Mouse (Mus musculus): ENCODE measurements around the gene Sytl1.

The Sytl1 gene

GRCm38 (mm10) chr4:133262882-133263281, at the start of gene Sytl1:
Sytl1 (minus strand) TSS chr4:133263113.
- no peak for DNase-seq (ENCODE audit: low read depth)

- peak; percentile 56 for DNase-seq (ENCODE audit: low read depth)
Observed at GRCm38 (mm10) chr4:133309948-133310347, 47.0 kb upstream of the Sytl1 start.

GRCm38 (mm10) chr4:133307331-133307730, 44.4 kb upstream of the Sytl1 start:
- DNase-seq (ENCODE audit: low read depth): peak; percentile 49

GRCm38 (mm10) chr4:133305825-133306224, 42.9 kb upstream of the Sytl1 start:
- no peak for DNase-seq (ENCODE audit: low read depth)

GRCm38 (mm10) chr4:133304770-133305169, 41.9 kb upstream of the Sytl1 start:
- DNase-seq (ENCODE audit: low read depth): no peak

- no peak for DNase-seq (ENCODE audit: low read depth)
Observed at GRCm38 (mm10) chr4:133302668-133303067, 39.8 kb upstream of the Sytl1 start.

- DNase-seq (ENCODE audit: low read depth): no peak
Observed at GRCm38 (mm10) chr4:133301802-133302201, 38.9 kb upstream of the Sytl1 start.

- no peak for DNase-seq (ENCODE audit: low read depth)
Observed at GRCm38 (mm10) chr4:133300421-133300820, 37.5 kb upstream of the Sytl1 start.

GRCm38 (mm10) chr4:133299701-133300100, 36.8 kb upstream of the Sytl1 start:
- DNase-seq (ENCODE audit: low read depth): no peak

GRCm38 (mm10) chr4:133298516-133299365, 35.8 kb upstream of the Sytl1 start:
- DNase-seq (ENCODE audit: low read depth): no peak

GRCm38 (mm10) chr4:133297801-133298238, 34.9 kb upstream of the Sytl1 start:
- DNase-seq (ENCODE audit: low read depth): peak; percentile 41

GRCm38 (mm10) chr4:133297360-133297759, 34.4 kb upstream of the Sytl1 start:
- no peak for DNase-seq (ENCODE audit: low read depth)

- no peak for DNase-seq (ENCODE audit: low read depth)
Observed at GRCm38 (mm10) chr4:133294084-133294483, 31.2 kb upstream of the Sytl1 start.

GRCm38 (mm10) chr4:133292901-133293843, 30.3 kb upstream of the Sytl1 start:
- DNase-seq (ENCODE audit: low read depth): no peak

GRCm38 (mm10) chr4:133292405-133292804, 29.5 kb upstream of the Sytl1 start:
- DNase-seq (ENCODE audit: low read depth): no peak

- DNase-seq (ENCODE audit: low read depth): no peak
Observed at GRCm38 (mm10) chr4:133291255-133291654, 28.3 kb upstream of the Sytl1 start.

- DNase-seq (ENCODE audit: low read depth): no peak
Observed at GRCm38 (mm10) chr4:133286476-133287077, 23.7 kb upstream of the Sytl1 start.

- no peak for DNase-seq (ENCODE audit: low read depth)
Observed at GRCm38 (mm10) chr4:133285950-133286349, 23.0 kb upstream of the Sytl1 start.

- DNase-seq (ENCODE audit: low read depth): no peak
Observed at GRCm38 (mm10) chr4:133285299-133285698, 22.4 kb upstream of the Sytl1 start.

- no peak for DNase-seq (ENCODE audit: low read depth)
Observed at GRCm38 (mm10) chr4:133282656-133283055, 19.7 kb upstream of the Sytl1 start.

GRCm38 (mm10) chr4:133281951-133282481, 19.1 kb upstream of the Sytl1 start:
- DNase-seq (ENCODE audit: low read depth): no peak

- DNase-seq (ENCODE audit: low read depth): no peak
Observed at GRCm38 (mm10) chr4:133281513-133281912, 18.6 kb upstream of the Sytl1 start.
